Mouse (Mus musculus) urinary bladder, adult 18-20 months (tissue): ENCODE results near the gene Dusp2.

ENCODE experiments used
- DNase-seq, 2 experiments: peaks; one replicate each; pipeline ENCODE4 v3.0.0; 2022; ENCODE audit warnings: low spot score in 2 of 2, mixed read lengths in 2 of 2

Dusp2 gene

GRCm38 (mm10) chr2:127323667-127324066, 12.3 kb upstream of the Dusp2 start:
- no peak for DNase-seq

GRCm38 (mm10) chr2:127324456-127324855, 11.5 kb upstream of the Dusp2 start:
- no peak for DNase-seq

DNA sequence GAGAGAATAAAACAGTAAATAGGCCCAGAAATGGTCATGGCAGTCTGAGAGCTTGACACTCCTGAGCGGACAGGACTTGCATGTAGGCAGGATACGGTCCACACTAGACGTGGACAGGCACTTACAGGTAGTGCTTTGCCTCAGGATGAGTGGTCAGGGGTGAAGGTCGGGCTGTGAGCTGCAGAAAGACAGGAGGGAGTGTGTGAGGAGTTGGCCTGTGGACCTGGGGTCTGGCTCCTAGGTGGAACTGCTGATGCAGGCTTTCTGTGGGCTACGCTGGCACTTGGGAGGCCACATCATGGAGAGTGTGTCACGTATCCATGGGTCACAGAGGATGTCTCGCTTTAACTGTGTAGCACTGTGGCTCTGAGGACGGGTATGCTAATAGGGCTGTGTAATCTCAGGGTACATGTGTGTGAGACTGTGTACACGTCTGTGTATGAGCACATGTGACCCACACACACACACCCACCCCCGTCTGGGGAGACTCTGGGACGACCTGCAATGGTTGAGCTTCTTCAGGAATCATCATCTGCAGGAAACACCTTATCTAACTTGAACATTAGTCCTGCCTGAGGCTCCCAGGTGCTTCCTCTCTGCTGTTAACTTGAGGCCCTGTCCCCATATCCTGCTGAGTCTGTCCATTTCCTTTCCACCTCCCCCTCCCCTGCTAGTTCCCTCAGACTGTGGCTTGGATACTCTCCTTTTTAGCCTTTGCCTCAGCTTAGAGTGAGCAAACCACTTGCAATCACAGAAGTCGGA, 7.7 kb upstream of the Dusp2 start:
- DNase-seq: no peak

- DNase-seq: no peak
Measured at GRCm38 (mm10) chr2:127332807-127333570, 3.0 kb upstream of the Dusp2 start.

GRCm38 (mm10) chr2:127333945-127334603, 1.9 kb upstream of the Dusp2 start:
- no peak for DNase-seq

DNA sequence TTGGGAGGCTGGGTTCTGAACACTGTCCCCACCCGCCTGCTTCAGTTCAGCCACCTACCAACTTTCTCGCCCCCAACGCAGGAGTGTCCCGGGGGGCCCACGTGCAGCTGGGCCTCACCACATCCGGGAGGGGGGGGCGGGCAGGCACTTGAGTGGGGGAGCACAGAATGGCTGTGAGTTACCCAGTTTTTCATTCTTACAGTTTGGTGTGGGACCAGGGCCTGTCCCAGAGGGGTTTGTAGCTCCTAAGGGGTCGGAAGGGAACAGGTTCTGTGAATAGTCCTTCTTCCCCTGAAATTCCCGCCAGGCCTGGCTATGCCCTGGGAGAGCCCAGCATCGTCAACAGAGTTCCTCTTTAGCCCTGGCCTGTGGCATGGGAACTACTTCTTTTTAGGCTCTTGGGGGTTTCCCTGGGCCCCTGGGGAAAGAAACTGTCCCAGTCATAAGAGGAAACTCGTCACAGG, 849 bp upstream of the Dusp2 start:
- DNase-seq: no peak

GRCm38 (mm10) chr2:127336497-127336832, 506 bp downstream of the Dusp2 start:
- DNase-seq: peak in 1 of 2 experiments; percentile 9

GRCm38 (mm10) chr2:127336885-127337284, 926 bp downstream of the Dusp2 start:
- no peak for DNase-seq

DNA sequence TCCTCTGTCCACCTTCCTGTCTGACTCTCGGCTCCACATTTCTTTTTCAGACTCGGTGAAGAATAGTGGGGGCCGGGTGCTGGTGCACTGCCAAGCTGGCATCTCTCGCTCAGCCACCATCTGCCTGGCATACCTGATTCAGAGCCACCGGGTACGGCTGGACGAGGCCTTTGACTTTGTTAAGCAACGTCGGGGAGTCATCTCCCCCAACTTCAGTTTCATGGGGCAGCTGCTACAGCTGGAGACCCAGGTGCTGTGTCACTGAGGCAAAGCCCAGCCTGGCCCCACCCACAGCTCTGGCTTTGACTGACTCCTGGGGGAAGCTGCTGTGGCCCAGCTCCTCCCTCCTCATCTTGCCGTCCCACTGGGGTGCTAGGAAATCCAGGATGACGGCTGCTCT, 1.6 kb downstream of the Dusp2 start:
- no peak for DNase-seq

DNA sequence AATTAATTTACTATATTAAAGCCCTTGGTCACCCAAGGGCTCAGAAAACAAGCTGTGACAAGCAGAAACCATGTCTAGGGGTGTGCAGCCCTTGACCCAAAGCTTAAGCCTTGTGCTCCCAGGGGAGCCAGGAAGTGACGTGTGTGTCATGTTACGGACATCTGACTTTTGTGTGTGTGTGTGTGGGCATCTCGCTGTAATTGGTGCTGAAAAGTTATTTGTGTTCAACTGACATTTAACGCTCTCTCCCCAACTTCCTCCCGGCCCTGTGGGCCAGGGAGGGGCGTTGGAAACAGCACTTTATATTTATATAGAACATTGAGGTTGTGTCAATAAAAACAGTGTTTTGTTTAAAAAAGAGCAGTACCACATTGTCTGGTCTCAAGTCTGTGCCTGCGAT, 2.1 kb downstream of the Dusp2 start:
- DNase-seq: no peak

- DNase-seq: no peak
Measured at GRCm38 (mm10) chr2:127338416-127338815, 2.5 kb downstream of the Dusp2 start, which contains the start of gene Astl. Gene Astl (plus strand): TSS chr2:127338639.

GRCm38 (mm10) chr2:127338833-127339232, 2.9 kb downstream of the Dusp2 start:
- DNase-seq: no peak

GRCm38 (mm10) chr2:127339262-127339661, 3.3 kb downstream of the Dusp2 start:
- DNase-seq: no peak

- peak in 1 of 2 experiments; percentile 11 for DNase-seq
Measured at GRCm38 (mm10) chr2:127341159-127341558, 5.2 kb downstream of the Dusp2 start.

- no peak for DNase-seq
Measured at GRCm38 (mm10) chr2:127346334-127346733, 10.4 kb downstream of the Dusp2 start.

GRCm38 (mm10) chr2:127347147-127347985, 11.4 kb downstream of the Dusp2 start:
- no peak for DNase-seq

DNA sequence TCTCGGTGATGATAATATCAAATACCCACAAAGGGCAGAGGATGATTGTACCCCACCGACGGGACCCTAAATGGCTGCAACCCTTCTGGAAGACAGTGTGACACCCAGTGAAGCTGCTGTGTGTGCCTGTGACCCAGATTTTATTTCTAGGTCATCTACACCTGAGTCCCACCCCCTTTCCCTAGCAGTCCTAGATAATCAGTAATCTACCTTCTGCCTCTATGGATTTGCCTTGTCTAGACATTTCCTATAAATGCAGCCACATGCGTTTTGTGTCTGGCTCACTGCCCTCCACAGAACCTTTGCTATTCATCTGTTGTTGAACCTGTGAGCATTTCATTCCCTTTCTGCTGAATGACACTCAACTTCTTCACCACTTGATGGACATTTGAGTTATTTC, 17.9 kb downstream of the Dusp2 start:
- DNase-seq: no peak

DNA sequence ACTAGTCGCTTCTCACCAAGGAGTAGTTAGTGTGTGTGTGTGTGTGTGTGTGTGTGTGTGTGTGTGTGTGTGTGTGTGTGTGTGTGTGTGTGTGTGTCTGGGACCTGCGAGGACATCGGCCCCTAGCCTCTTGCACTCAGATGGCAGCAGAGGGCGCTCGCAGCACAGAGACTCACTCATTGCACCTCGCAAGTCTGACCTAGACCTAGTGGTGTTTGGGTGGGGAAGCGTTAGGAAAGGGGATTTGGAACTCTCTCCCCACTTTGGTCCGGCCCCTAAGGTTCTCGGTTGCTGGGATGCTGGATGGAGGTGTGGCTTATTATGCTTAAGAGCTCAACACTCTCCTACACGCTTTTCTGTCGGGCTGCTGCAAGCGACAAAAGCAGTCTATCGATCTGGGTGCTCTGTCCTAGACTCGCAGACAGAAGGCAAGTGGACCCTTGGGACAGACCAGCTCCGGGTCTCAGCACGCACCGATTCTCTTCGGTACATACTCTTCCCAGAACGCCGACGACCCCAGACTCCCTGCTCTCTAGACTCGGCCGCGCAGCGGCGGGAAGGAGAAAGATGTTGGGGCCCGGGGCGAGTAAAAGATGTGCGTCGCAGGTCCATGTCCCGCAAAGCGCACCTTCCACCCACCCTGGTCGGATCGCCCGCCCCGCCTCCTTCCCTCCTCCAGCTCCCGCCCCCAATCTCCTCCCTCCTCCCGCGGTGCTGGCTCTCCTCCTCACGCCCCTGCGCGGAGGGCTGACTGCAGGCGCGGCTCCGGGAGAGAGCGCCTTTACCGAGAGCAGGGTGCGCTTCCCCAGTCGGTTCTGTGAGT, 26.7 kb downstream of the Dusp2 start, which contains the start of gene Adra2b:
Gene Adra2b (plus strand): TSS at position 750 of the 823 bp plus-strand sequence.
- peak; percentile 52 to 77 for DNase-seq

GRCm38 (mm10) chr2:127363282-127363652, 27.3 kb downstream of the Dusp2 start:
- no peak for DNase-seq

DNA sequence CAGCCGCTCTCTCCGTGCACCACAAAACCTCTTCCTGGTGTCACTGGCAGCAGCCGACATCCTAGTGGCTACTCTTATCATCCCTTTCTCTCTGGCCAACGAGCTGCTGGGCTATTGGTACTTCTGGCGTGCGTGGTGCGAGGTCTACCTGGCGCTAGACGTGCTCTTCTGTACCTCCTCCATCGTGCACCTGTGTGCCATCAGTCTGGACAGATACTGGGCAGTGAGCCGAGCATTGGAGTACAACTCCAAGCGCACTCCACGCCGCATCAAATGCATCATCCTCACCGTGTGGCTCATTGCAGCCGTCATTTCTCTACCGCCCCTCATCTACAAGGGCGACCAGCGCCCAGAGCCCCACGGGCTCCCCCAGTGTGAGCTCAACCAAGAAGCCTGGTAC, 27.7 kb downstream of the Dusp2 start:
- no peak for DNase-seq

DNA sequence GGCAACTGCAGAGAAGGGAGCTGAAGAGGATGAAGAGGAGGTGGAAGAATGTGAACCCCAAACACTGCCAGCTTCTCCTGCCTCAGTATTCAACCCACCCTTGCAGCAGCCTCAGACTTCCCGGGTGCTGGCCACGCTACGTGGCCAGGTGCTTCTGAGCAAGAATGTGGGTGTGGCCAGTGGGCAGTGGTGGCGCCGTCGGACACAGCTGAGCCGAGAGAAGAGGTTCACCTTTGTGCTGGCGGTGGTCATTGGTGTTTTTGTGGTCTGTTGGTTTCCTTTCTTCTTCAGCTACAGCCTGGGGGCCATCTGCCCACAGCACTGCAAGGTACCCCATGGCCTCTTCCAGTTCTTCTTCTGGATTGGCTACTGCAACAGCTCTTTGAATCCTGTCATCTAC, 28.5 kb downstream of the Dusp2 start:
- no peak for DNase-seq
